Mouse (Mus musculus): Measurements from ENCODE around the gene Gm20388. TPM values are rescaled to one million over a fixed set of nuclear protein-coding genes. Genes with fewer than 3 reads are reported as not detected.
A peak's percentile ranks its signal among the peaks of the same experiment; 100 is the strongest.

Gm20388 gene
- total and polyA plus RNA-seq, 3 experiments: 0.02 to 0.05 TPM; not detected in 1

DNA sequence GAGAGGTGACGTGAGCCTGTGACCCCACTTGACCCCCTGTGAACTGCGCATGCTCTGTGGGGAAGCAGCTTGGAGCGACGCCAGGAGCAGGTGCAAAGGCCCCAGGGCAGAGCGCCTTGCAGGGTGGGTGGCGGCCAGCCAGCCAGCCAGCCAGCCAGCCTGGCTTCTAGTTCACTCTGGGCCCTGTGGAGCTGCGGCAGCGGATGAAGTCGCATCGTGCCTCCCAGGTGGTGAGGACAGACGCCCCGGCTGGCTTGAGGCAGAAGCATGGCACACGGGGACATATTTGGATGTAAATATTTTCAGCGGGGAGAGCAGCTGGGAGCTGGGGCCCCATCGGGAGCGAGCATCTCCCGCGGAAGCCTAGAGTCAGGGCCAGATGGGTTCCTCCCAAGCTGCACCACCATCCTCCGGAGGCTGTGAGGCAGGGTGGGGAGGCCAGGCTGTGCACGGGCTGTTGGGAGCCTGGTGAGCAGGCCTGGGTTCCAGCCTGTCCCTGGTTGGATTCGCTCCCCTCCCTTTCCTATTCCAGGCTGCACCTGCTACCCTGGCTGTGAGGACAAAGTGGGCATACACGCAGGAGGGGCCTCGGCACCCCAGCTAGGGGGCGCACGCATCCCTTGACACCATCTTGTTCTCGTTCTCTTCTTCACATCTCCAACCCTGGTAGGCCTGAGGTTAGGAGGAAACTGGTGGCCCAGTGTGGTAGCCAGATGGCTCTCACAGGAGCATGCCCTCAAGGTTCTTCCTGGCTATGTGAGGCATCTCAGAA, 2798.9 kb downstream of the Gm20388 start:
- Histone ChIP-seq H3K27me3 (ENCODE audit: insufficient read depth, low read length) (no peaks in the 10 kb centered on the region; the same call in 1 of the 2 replicates), H3K36me3 (replicated peaks) (peaks cover 3% of the 10 kb centered on the region), H3K9me3 (replicated peaks) (no peaks in the 10 kb centered on the region), H3K4me3 (ENCODE audit: low read depth, low read length) (peak overlapping the region; percentile 56; the same call in 1 of the 2 replicates), H3K4me1 (ENCODE audit: insufficient read depth, low read depth, low read length) (peaks cover 99% of the 10 kb centered on the region)
- TF ChIP-seq POLR2AphosphoS5 (IDR thresholded peaks at IDR 0.05; ENCODE audit: insufficient replicate concordance, low read depth, low read length): no peak
- no peak for TF ChIP-seq GATA2 (IDR thresholded peaks at IDR 0.05; ENCODE audit: borderline replicate concordance, low read depth, low read length)
- TF ChIP-seq GATA1 (IDR thresholded peaks at IDR 0.05; ENCODE audit: borderline replicate concordance, low read length): no peak
- TF ChIP-seq CTCF (IDR thresholded peaks at IDR 0.05; ENCODE audit: low read depth, low read length): no peak
- TF ChIP-seq TAL1 (conservative IDR thresholded peaks at IDR 0.05; ENCODE audit: low read depth, low read length): no peak
- ATAC-seq (ENCODE audit: extremely low read depth, insufficient number of reproducible peaks, low FRiP score, poor library complexity, severe bottlenecking) (no peak), DNase-seq (ENCODE audit: low spot score) (peak; percentile 39)

DNA sequence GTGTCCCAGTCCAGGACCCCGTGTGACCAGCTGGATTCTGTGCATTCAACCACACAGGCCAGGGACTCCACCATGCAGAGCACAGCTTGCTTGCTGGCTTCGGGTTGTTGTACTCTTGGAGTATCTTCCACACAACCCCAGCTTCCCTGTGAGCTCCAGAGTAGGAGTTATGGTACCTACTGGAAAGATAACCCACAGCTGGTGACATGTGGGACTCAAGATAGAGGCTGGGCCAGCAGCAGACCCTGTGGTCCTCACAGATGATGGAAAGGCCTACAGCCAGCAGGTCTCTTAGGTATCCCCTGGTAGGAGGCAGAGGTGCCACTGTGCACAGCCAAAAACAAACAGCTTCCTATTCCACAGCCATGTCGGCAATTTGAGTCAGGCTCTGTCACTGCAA, 2800.8 kb downstream of the Gm20388 start:
- ATAC-seq (ENCODE audit: extremely low read depth, insufficient number of reproducible peaks, low FRiP score, poor library complexity, severe bottlenecking) (no peak), DNase-seq (ENCODE audit: low spot score) (no peak)
- Histone ChIP-seq H3K4me3 (ENCODE audit: low read depth, low read length) (peak overlapping the region; percentile 52; the same call in 1 of the 2 replicates), H3K36me3 (replicated peaks) (peaks cover 3% of the 10 kb centered on the region), H3K9me3 (replicated peaks) (no peaks in the 10 kb centered on the region), H3K4me1 (ENCODE audit: insufficient read depth, low read depth, low read length) (peaks cover 93% of the 10 kb centered on the region), H3K27me3 (ENCODE audit: insufficient read depth, low read length) (peaks cover 6% of the 10 kb centered on the region; the same call in 1 of the 2 replicates)
- no peak for TF ChIP-seq CTCF (IDR thresholded peaks at IDR 0.05; ENCODE audit: low read depth, low read length)
- TF ChIP-seq GATA2 (IDR thresholded peaks at IDR 0.05; ENCODE audit: borderline replicate concordance, low read depth, low read length): no peak
- peak; percentile 31; the same call in 1 of the 2 replicates for TF ChIP-seq TAL1 (conservative IDR thresholded peaks at IDR 0.05; ENCODE audit: low read depth, low read length)
- no peak for TF ChIP-seq POLR2AphosphoS5 (IDR thresholded peaks at IDR 0.05; ENCODE audit: insufficient replicate concordance, low read depth, low read length)

DNA sequence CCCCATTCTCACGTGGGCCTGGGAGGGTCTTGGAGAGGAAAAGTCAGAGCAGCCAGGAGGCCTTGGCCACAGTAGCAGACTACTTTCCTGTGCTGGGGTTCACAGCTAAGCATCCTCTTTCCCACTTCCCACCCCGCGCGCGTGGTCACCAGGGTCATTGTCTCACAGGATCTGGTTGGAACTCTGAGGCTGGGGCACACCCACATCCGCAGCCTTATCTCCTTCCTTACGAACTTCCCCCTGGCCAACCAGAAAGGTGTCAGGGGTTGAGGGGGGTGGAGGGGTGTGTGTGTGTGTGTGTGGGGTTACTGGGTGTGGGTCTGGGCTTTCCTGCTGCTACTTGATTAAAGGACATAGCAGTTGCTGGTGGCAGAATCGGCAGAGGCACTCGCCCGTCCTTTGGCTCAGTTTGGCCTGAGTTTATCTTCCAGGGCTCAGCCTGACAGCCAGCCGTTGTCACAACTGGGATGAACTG, 2801.3 kb downstream of the Gm20388 start:
- Histone ChIP-seq H3K36me3 (replicated peaks) (peaks cover 3% of the 10 kb centered on the region), H3K4me3 (ENCODE audit: low read depth, low read length) (peak overlapping the region; percentile 65; the same call in 1 of the 2 replicates), H3K27me3 (ENCODE audit: insufficient read depth, low read length) (peaks cover 10% of the 10 kb centered on the region; the same call in 1 of the 2 replicates), H3K4me1 (ENCODE audit: insufficient read depth, low read depth, low read length) (peaks cover 93% of the 10 kb centered on the region), H3K9me3 (replicated peaks) (no peaks in the 10 kb centered on the region)
- TF ChIP-seq CTCF (IDR thresholded peaks at IDR 0.05; ENCODE audit: low read depth, low read length) (no peak), TAL1 (conservative IDR thresholded peaks at IDR 0.05; ENCODE audit: low read depth, low read length) (no peak; the same call in 1 of the 2 replicates), GATA1 (IDR thresholded peaks at IDR 0.05; ENCODE audit: borderline replicate concordance, low read length) (no peak), POLR2AphosphoS5 (IDR thresholded peaks at IDR 0.05; ENCODE audit: insufficient replicate concordance, low read depth, low read length) (no peak), GATA2 (IDR thresholded peaks at IDR 0.05; ENCODE audit: borderline replicate concordance, low read depth, low read length) (no peak)
- DNase-seq (ENCODE audit: low spot score): peak; percentile 76
- ATAC-seq (ENCODE audit: extremely low read depth, insufficient number of reproducible peaks, low FRiP score, poor library complexity, severe bottlenecking): peak; percentile 79

DNA sequence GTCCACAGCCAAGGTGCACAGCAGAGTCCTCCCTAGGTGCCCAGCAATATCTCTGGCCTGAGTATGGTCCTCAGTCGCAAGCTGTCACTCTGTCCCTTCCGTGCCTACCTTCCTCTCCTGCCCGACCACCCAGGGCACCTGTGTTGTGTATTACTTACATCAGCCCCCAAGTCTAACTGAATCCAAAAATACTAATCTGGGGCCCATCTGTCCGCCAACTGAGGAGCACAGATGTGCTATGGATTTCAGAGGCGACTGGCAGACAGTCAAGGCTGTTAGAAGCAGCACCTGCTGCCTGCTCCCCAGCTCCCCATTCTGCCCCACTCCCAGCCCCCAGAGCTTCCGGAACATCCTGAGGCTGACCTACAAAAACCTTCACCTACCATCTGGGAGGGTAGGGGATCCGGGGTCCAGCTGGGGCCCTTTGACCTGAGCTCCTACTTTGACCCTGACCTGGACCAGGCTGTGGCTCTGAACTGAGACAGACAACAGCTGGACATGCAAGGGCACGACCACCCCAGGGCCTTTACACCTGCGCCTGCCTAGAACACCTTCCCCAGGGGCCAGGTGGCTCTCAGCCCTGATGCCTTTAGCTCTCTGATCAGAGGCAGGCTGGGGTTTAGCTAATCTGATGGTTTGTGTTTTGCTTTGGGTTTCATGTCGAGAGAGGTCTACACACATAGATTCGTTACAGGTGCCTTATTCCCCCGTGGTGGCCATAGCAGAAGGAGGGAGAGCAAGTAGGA, 2801.9 kb downstream of the Gm20388 start:
- Histone ChIP-seq H3K27me3 (ENCODE audit: insufficient read depth, low read length) (peaks cover 16% of the 10 kb centered on the region), H3K36me3 (replicated peaks) (peaks cover 3% of the 10 kb centered on the region), H3K4me3 (ENCODE audit: low read depth, low read length) (peak overlapping the region; percentile 65; the same call in 1 of the 2 replicates), H3K9me3 (replicated peaks) (no peaks in the 10 kb centered on the region), H3K4me1 (ENCODE audit: insufficient read depth, low read depth, low read length) (peaks cover 93% of the 10 kb centered on the region)
- no peak for TF ChIP-seq POLR2AphosphoS5 (IDR thresholded peaks at IDR 0.05; ENCODE audit: insufficient replicate concordance, low read depth, low read length)
- TF ChIP-seq TAL1 (conservative IDR thresholded peaks at IDR 0.05; ENCODE audit: low read depth, low read length): no peak; the same call in 1 of the 2 replicates
- no peak for TF ChIP-seq GATA1 (IDR thresholded peaks at IDR 0.05; ENCODE audit: borderline replicate concordance, low read length)
- no peak for TF ChIP-seq GATA2 (IDR thresholded peaks at IDR 0.05; ENCODE audit: borderline replicate concordance, low read depth, low read length)
- TF ChIP-seq CTCF (IDR thresholded peaks at IDR 0.05; ENCODE audit: low read depth, low read length): no peak
- peak; percentile 54 for DNase-seq (ENCODE audit: low spot score)
- 0 out of 2 replicates have a peak, but pooled peaks have one; percentile 12 for ATAC-seq (ENCODE audit: extremely low read depth, insufficient number of reproducible peaks, low FRiP score, poor library complexity, severe bottlenecking)

DNA sequence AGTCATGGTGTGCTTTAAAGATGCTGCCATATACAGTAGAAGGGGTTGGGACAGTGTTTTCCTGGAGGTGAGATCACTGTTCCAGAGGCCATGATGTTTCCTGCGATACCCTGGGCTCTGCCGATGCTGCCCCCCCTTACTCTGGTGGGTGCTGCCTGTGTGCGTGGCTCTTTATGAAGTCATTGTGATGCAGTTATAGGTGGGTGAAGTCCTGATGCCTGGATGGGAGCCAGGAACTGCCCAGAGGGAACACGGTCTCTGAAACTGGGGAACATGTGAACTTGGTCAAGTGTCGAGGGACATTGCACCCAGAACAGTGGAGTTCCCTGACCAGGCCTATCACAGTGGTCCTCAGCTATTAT, 2802.5 kb downstream of the Gm20388 start:
- DNase-seq (ENCODE audit: low spot score) (no peak), ATAC-seq (ENCODE audit: extremely low read depth, insufficient number of reproducible peaks, low FRiP score, poor library complexity, severe bottlenecking) (no peak)
- Histone ChIP-seq H3K9me3 (replicated peaks) (no peaks in the 10 kb centered on the region), H3K36me3 (replicated peaks) (peaks cover 3% of the 10 kb centered on the region), H3K4me1 (ENCODE audit: insufficient read depth, low read depth, low read length) (peaks cover 93% of the 10 kb centered on the region), H3K27me3 (ENCODE audit: insufficient read depth, low read length) (peaks cover 20% of the 10 kb centered on the region), H3K4me3 (ENCODE audit: low read depth, low read length) (no peak overlapping the region; the same call in 1 of the 2 replicates)
- TF ChIP-seq GATA2 (IDR thresholded peaks at IDR 0.05; ENCODE audit: borderline replicate concordance, low read depth, low read length): no peak
- no peak for TF ChIP-seq POLR2AphosphoS5 (IDR thresholded peaks at IDR 0.05; ENCODE audit: insufficient replicate concordance, low read depth, low read length)

DNA sequence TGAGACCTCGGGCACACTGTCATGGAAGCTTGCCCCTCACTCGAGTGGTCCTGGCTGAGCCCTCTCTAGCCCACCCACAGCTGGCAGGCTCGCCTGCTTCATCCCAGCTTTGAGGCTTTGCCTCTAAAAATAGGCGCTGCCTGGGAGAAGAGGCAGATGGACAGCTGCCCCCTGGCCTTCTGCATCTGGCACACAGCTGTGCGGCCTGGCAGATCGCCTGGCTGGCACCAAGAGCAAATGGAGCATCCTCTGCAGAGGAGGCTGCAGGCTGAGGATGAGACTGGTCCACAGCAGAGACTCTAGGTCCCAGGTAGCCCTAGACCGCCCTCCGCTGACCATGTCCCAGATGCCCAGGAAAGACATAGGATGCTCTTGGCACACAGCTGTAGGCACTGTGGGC, 2805.9 kb downstream of the Gm20388 start:
- no peak for TF ChIP-seq GATA2 (IDR thresholded peaks at IDR 0.05; ENCODE audit: borderline replicate concordance, low read depth, low read length)
- TF ChIP-seq POLR2AphosphoS5 (IDR thresholded peaks at IDR 0.05; ENCODE audit: insufficient replicate concordance, low read depth, low read length): no peak
- no peak for TF ChIP-seq TAL1 (conservative IDR thresholded peaks at IDR 0.05; ENCODE audit: low read depth, low read length)
- no peak for TF ChIP-seq CTCF (IDR thresholded peaks at IDR 0.05; ENCODE audit: low read depth, low read length)
- TF ChIP-seq GATA1 (IDR thresholded peaks at IDR 0.05; ENCODE audit: borderline replicate concordance, low read length): no peak
- Histone ChIP-seq H3K4me1 (ENCODE audit: insufficient read depth, low read depth, low read length) (peaks cover 91% of the 10 kb centered on the region), H3K27me3 (ENCODE audit: insufficient read depth, low read length) (peaks cover 23% of the 10 kb centered on the region), H3K4me3 (ENCODE audit: low read depth, low read length) (no peak overlapping the region), H3K9me3 (replicated peaks) (no peaks in the 10 kb centered on the region), H3K36me3 (replicated peaks) (no peaks in the 10 kb centered on the region)
- DNase-seq (ENCODE audit: low spot score) (no peak), ATAC-seq (ENCODE audit: extremely low read depth, insufficient number of reproducible peaks, low FRiP score, poor library complexity, severe bottlenecking) (no peak)

Measured in G1E (cell line).